Mouse (Mus musculus) thymus, adult 2 months (tissue): ENCODE data around the gene Ppm1h. TPM values are rescaled to one million over a fixed set of nuclear protein-coding genes. Genes with fewer than 3 reads are reported as not detected.

Experiments
- DNase-seq: peaks from one replicate; pipeline ENCODE4 v3.0.0; 2021
- H3K27ac ChIP-seq: fragments of 200-500 bp; 2 replicates; pipeline ENCODE4 v1.5.1; 2012; ENCODE audit warnings: low read length, control low read depth; ENCODE audit not compliant: control insufficient read depth, insufficient read depth
- H3K27me3 ChIP-seq: fragments of 200-500 bp; 2 replicates; pipeline ENCODE4 v1.6.1; 2012; ENCODE audit warnings: mild to moderate bottlenecking, low read length, moderate library complexity, mixed read lengths; ENCODE audit not compliant: control insufficient read depth, insufficient read depth
- H3K36me3 ChIP-seq: fragments of 200-500 bp; 2 replicates; pipeline ENCODE4 v1.6.1; 2012; ENCODE audit warnings: mild to moderate bottlenecking, low read length, moderate library complexity; ENCODE audit not compliant: control insufficient read depth, insufficient read depth
- H3K4me1 ChIP-seq: fragments of 200-500 bp; replicated peaks from 2 replicates; pipeline ENCODE4 v1.6.1; 2012; ENCODE audit warnings: low read length; ENCODE audit not compliant: control insufficient read depth, insufficient read depth
- H3K4me3 ChIP-seq: fragments of 200-500 bp; 2 replicates; pipeline ENCODE4 v1.5.1; 2012; ENCODE audit warnings: mild to moderate bottlenecking, low read length, control low read depth, moderate library complexity; ENCODE audit not compliant: control insufficient read depth, insufficient read depth
- CTCF ChIP-seq: fragments of 200-500 bp; IDR thresholded peaks from 2 replicates; pipeline ENCODE4 v1.5.1; 2012; ENCODE audit warnings: mild to moderate bottlenecking, control low read depth, low read length, moderate library complexity, borderline replicate concordance; ENCODE audit not compliant: control insufficient read depth, poor library complexity, insufficient read depth; ENCODE audit errors: extremely low read depth
- POLR2A ChIP-seq: fragments of 200-500 bp; IDR thresholded peaks from 2 replicates; pipeline ENCODE4 v1.6.1; 2012; ENCODE audit warnings: mild to moderate bottlenecking, low read length, control low read depth, moderate library complexity; ENCODE audit not compliant: control insufficient read depth, poor library complexity, insufficient read depth; ENCODE audit errors: extremely low read depth
- WGBS: fragments of 180-500 bp; shearing (Covaris S2); methylation state at CpG from one replicate; pipeline ENCODE4 v1.1.7; 2018; 5-methylcytosine and 5-hydroxymethylcytosine counted together
- polyA plus RNA-seq: library from polyadenylated mRNA; depleted of rRNA; stranded (reverse); fragments of >200 nt; gene quantifications from 2 replicates; pipeline ENCODE4 v1.2.3, GENCODE M21; 2012

The Ppm1h gene
- polyA plus RNA-seq, 1 experiment = 61.7 TPM

GRCm38 (mm10) chr10:122883823-122884743 is 205.5 kb downstream of the Ppm1h start:
- H3K36me3 ChIP-seq = peaks cover 15% of the 10 kb centered on the region
- no peak for TF ChIP-seq CTCF
- TF ChIP-seq POLR2A = no peak
- WGBS = 92% methylated on average over 15 of the region's 15 CpGs
- no peak overlapping the region for H3K27ac ChIP-seq
- H3K4me3 ChIP-seq = no peak overlapping the region
- H3K27me3 ChIP-seq = no peaks in the 10 kb centered on the region
- no peaks in the 10 kb centered on the region for H3K4me1 ChIP-seq
- no peak for DNase-seq

GRCm38 (mm10) chr10:122885301-122885700 is 206.7 kb downstream of the Ppm1h start:
- no peak for DNase-seq
- no peak for TF ChIP-seq CTCF
- TF ChIP-seq POLR2A = no peak
- H3K4me3 ChIP-seq = no peak overlapping the region
- H3K4me1 ChIP-seq = no peaks in the 10 kb centered on the region
- H3K27ac ChIP-seq = no peak overlapping the region
- no peaks in the 10 kb centered on the region for H3K27me3 ChIP-seq
- peaks cover 9% of the 10 kb centered on the region for H3K36me3 ChIP-seq
- 98% methylated on average over 5 of the region's 5 CpGs for WGBS

- no peak for DNase-seq
- Histone ChIP-seq H3K27ac (no peak overlapping the region), H3K27me3 (no peaks in the 10 kb centered on the region), H3K36me3 (peaks cover 9% of the 10 kb centered on the region), H3K4me1 (no peaks in the 10 kb centered on the region), H3K4me3 (no peak overlapping the region)
- 79% methylated on average over 26 of the region's 26 CpGs for WGBS
- TF ChIP-seq POLR2A = no peak
- TF ChIP-seq CTCF = no peak
Measured at GRCm38 (mm10) chr10:122886055-122886915, 207.7 kb downstream of the Ppm1h start.

- 91% methylated on average over 14 of the region's 14 CpGs for WGBS
- Histone ChIP-seq H3K27me3 (no peaks in the 10 kb centered on the region), H3K36me3 (peaks cover 9% of the 10 kb centered on the region), H3K27ac (no peak overlapping the region), H3K4me3 (no peak overlapping the region), H3K4me1 (no peaks in the 10 kb centered on the region)
- DNase-seq = no peak
- TF ChIP-seq POLR2A = no peak
- no peak for TF ChIP-seq CTCF
Measured at GRCm38 (mm10) chr10:122886916-122887527, 208.5 kb downstream of the Ppm1h start.

GRCm38 (mm10) chr10:122887528-122888183 is 209.1 kb downstream of the Ppm1h start:
- peaks cover 9% of the 10 kb centered on the region for H3K36me3 ChIP-seq
- no peak overlapping the region for H3K27ac ChIP-seq
- H3K27me3 ChIP-seq = no peaks in the 10 kb centered on the region
- no peak for DNase-seq
- H3K4me3 ChIP-seq = no peak overlapping the region
- WGBS = 94% methylated on average over 10 of the region's 10 CpGs
- H3K4me1 ChIP-seq = no peaks in the 10 kb centered on the region
- TF ChIP-seq CTCF (no peak), POLR2A (no peak)

GRCm38 (mm10) chr10:122890682-122891350 is 212.3 kb downstream of the Ppm1h start:
- H3K4me3 ChIP-seq = no peak overlapping the region
- H3K36me3 ChIP-seq = peaks cover 9% of the 10 kb centered on the region
- DNase-seq = no peak
- no peak overlapping the region for H3K27ac ChIP-seq
- 93% methylated on average over 14 of the region's 14 CpGs for WGBS
- no peaks in the 10 kb centered on the region for H3K27me3 ChIP-seq
- no peaks in the 10 kb centered on the region for H3K4me1 ChIP-seq
- TF ChIP-seq CTCF (no peak), POLR2A (no peak)
